Mouse (Mus musculus) heart, postnatal 36 days (tissue): Measurements from ENCODE around the gene Abhd17b. TPM values are rescaled to one million over a fixed set of nuclear protein-coding genes. Genes with fewer than 3 reads are reported as not detected.
"Not testable (repeated sequence)": the region's sequence is repeated elsewhere in the genome, so short reads cannot be mapped to it uniquely, and the experiment has no call there.

Source experiments
- DNase-seq, 2 experiments: peaks; one replicate each; pipeline ENCODE4 v3.0.0; 2021 to 2022
- intact Hi-C: fragments of 180-260 bp; cut with DNase I; formaldehyde crosslinking; loops from one replicate; pipeline ENCODE4 v1.15.1; 2025
- total RNA-seq, 2 experiments: library from RNA; stranded (reverse); gene quantifications; 2 replicates each; pipeline ENCODE4 v1.2.3; 2021

Abhd17b gene
- total RNA-seq, result 10 to 100 TPM; 13.6 to 14.3 TPM

DNA sequence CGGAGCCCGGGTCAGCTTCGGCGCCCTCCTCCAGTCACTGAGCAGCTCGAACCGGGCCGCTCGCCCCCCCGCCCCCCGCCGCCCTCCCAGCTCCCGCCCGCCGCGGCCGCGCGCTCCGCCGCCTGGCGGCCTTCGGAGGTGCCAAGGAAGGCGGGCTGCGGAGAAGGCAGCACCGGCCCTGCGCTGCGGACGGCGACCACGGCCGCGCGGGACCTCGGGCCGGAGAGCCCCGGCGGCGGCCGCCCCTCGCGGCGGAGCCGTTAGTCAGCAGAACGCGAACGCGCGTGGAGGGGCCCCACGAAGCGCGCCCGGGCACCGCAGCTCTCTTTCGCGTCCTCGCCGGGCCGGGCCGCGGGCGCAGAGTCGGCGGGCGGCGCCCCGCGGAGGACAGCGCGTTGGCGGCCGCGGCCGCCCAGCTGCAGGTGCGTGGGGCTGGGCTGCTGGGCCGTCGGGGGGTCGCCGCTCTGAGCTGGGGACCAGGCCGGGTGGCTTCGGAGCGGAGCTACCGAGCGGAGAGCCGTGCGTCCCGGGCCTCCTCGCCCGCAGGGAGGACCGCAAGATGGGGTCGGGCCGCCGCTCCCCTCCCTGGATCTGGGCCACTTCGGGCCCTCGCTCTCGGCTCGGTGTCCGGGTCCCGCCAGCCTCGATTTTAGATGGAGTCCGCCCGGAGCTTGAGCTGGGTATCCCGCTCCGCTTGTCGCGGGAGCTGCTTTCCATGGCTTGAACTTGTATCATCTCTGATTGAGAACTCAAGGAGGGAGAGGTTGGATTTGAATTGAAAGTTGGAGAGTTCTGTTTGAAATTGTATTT lies at the start of gene Abhd17b:
Gene Abhd17b (plus strand): TSS at position 14 of the 810 bp plus-strand sequence.
- intact Hi-C loops, result loop anchor here (2.0 to 10.0 kb wide), 4 partner anchors 81 to 381 kb away; partner anchors contain the start of gene Zfand5
- DNase-seq, result peak in 1 of 2 experiments; percentile 64

DNA sequence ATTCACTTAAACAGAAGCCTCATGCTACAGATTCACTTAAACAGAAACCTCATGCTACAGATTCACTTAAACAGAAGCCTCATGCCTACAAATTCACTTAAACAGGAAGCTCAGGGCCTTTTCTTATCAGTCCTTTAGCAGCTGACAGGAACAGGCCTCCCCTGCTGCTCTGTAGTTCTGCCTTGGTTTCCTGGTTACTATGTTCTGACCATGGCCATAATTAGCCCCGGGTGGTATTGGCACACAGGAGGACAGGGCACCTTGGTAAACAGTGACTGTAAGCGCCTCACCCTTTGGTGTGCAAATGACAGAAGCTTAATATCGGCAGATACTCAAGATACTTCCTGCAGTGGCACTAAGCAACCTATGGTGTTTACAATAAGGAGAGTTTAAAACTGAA lies 49.1 kb upstream of the Abhd17b start:
- intact Hi-C loops, result no loop called here
- no peak for DNase-seq

DNA sequence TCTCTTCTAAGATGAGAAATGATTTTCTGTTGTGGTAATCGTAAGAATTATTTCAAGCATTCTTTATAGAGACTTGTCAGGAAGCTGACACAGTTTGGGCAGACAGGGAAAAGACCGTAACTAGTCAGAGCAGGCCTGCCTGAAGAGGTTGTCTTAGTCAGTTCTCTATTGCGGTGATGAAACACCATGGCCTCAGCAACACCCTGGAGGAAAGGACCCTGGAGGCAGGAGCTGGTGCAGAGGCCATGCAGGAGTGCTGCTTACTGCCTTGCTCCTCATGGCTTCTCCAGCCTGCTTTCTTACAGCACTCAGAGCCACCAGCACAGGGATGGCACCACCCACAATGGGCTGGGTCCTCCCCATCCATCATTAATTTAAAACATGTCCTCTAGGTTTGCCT lies 47.7 kb upstream of the Abhd17b start:
- intact Hi-C loops, result no loop called here
- DNase-seq, result no peak

DNA sequence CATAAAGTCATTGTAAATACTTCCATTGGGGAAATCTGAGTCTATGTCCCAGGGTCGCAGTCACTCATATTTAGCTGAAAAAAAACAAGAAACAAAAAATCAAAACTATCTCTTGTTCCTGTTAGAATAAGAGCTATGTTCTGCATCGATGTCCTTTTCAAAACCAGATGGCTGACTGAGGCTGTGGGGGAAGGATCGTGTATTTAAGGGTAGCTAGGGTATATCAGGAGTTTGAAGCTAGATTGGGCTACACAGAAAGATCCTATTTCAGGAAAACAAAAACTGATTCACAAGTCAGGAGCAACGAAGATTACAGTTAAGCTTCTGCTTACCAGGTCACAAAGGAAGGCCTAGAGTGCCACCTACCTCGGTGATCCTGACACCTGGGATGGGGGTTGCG lies 42.7 kb upstream of the Abhd17b start:
- intact Hi-C loops, result no loop called here
- no peak for DNase-seq

DNA sequence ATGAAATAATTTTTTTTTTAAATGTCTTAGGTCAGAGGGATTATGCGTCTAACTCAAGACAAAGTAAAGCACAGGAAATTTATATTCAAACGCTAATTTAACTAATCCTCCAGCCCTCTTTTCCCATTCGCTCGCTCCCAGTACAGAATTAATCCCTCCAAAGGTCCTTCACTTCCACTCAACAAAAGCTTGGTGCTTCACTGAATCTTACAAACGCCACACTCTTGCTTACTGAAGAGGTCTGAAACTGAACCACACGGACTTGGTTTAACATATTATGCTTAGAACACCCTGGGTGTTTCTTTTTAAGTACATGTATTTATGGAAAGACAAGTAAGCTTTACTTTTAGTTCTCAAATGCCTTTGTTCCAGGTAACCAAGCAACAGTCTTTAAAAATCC lies 41.7 kb upstream of the Abhd17b start:
- DNase-seq, result no peak
- intact Hi-C loops, result no loop called here

DNA sequence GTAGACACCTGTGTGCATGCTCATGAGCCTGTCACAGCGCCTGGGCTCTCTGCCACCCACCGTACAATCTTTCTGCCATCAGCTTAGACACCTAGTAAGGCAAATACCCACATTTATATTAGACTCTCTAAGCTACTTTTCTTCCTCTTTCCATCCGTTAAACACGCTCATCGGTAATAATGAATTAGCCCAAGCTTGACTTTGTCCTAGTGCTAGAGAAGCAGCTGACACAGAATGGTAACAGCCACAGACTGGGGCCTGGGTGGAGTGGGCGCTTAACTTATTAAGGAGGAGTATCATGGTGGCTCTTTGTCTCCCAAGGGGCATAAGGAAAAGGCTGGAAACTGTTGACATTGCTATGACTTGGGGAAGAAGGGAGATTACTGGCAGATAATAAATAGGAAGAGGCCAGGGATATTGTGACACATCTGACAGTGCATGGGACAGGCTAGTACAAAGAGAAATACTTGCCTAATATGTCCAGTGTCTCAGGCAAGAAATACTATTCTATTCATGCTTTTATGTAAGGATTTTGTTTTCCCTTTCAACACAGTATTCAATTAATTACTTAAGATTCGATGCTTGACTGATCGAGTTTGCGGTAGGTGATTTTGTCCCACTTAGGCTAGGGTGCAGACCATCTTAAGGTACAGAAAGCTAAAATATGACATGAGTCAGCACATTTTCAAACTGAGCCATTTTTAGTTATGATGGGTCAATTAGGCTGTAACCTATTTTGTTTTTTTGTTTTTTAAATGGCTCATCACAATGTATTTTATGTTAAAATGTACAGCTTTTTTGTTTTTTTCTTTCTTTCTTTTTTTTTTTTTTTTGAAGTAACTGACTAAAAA lies 41.0 kb upstream of the Abhd17b start:
- intact Hi-C loops, result no loop called here
- no peak for DNase-seq

DNA sequence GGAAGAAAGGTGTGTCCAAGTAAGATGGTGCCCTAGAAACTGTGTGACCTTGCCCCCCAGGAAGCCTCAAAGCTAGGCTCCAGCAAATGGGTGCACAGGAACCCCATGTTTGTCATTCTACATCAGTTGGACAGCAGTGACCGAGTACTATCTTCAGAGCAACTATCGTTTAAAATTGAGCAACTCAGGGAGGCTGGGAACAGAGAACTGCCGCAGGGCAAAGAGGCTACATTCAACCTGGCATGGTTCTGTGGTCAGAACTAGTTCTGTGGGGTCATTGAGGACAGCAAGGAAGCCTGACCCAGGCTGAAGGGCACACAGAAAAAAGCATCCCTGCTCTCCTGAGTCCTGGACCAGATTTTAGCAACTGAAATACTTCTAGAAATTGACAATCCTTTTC lies 37.2 kb upstream of the Abhd17b start:
- intact Hi-C loops, result no loop called here
- no peak for DNase-seq

DNA sequence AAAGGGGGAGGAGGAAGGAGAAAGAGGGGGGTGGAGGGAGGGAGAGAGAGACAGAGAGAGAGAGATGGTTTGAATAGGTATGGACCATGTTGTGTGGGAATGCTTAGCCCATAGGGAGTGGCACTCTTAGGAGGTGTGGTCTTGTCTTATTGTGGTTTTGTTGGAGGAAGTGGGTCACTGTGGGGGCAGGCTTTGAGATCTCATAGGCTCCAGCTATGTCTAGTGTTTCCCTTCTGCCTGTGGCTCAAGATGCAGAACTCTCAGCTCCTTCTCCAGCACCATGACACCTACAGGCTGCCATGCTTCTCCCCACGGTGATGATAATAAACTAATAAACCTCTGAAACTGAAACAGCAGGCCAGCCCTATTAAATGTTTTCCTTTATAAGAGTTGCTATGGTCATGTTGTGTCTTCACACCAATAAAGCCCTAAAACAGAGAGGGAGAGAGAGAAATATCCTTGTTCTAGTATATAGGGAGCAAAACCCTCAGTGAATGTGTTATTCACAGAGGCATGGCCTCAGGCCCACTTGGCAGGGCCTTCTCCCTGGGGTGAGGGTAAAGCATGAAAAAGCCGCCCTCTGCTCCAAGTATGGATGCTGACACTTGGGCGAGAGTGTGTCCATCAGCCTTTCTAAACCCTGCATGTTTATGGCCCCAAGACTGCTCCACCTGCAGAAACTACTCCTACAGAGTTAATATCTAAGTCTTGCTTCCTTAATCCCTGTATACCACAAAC lies 29.4 kb upstream of the Abhd17b start:
- intact Hi-C loops, result no loop called here
- no peak for DNase-seq

DNA sequence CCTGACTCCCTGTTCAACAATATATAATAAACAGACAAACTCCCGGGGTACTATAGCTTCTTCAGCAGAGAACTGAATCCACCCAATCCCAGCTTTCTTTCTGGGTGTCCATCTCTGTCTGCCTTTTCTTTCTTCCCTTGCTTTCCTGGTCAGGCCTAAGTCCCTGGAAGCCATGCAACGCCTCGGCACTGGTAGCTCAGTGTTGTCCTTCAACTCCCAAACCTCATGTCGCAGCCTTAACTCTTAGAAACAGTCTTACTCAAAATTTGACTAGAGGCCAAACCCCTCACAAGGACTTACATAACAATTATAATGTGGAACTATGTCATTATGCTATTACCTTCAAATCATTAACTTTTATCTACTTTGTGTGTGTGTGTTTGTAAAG lies 28.8 kb upstream of the Abhd17b start:
- intact Hi-C loops, result no loop called here
- DNase-seq, result no peak

DNA sequence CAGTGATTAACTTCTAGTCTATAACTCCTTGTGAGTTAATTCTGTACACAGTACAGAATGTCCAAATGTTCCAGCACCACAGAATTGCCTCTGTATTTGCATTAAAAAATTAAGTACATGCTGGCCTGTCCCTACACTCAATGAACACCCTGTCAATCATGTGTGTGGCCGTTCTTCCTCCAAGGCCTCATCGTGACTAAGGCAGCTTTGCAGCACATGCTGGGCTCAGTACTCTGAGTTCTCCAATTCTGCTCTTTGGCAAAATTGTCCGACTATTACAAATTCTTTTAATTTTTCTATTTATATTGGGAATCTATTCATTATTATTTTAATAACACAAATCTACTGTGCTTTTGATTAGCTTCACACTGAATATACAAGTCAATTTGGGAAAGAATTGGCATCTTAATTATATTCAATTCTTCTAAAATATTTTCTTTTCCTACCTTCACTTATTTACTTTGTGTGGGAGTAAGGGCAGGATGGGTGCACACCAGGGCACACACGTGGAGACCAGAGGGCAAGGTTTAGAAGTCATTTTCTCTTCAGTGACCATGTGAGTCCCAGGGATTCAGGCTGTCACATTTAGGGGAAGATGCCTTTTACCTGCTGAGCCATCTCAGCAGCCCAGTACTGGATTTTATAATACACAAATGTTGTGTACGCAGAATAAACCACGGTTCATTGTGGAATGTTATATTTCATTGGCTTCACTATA lies 26.6 kb upstream of the Abhd17b start:
- DNase-seq, result no peak
- intact Hi-C loops, result no loop called here

DNA sequence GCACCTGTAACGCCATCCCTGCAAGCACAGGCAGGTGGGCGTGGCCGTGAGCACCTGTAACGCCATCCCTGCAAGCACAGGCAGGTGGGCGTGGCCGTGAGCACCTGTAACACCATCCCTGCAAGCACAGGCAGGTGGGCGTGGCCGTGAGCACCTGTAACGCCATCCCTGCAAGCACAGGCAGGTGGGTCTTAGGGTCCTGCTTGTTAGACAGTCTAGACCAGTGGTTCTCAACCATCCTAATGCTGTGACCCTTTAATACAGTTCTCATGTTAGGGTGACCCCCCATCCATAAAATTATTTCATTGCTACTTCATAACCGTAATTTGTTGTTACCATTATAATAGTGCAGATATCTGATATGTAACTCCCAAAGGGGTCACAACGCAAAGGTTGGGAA lies 24.5 kb upstream of the Abhd17b start:
- intact Hi-C loops, DNase-seq: not testable (repeated sequence)

DNA sequence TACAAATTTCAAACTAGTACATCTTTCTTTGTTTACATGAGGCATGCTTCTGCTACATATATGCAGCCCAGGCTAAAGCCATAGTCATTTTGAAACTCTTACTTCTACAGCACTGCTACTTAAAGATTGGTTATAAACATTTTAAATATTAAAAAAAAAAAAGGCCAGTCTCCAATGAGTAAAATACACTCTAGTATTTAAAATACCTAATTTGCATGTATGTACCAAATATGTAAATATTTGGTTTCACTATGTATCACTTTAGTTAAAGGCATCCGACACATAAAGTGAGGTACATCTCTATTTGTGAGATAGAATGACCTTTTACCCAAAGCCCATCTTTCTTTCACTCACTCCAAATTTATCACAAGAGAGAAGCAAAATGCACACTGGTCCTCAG lies 24.0 kb upstream of the Abhd17b start:
- DNase-seq, result no peak
- intact Hi-C loops, result no loop called here

DNA sequence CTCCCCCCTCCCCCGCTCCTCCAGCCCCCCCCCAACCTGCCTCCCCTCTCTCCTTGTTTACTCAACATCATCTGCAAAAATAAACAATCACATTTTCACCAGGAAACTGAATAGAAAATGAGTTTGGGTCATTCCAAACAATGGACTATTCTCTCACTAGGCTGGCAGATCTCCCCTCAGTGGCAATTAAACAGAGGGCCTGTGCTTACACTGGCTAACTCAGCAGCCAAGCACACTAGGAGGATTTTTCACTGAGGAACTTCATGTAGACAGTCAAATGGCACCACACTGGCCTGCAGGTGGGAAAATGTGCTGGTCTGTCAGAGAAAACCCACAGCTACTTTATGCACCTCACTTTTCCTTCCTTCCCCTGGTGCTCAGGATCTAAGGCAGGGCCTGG lies 23.5 kb upstream of the Abhd17b start:
- DNase-seq, result no peak
- intact Hi-C loops, result no loop called here

DNA sequence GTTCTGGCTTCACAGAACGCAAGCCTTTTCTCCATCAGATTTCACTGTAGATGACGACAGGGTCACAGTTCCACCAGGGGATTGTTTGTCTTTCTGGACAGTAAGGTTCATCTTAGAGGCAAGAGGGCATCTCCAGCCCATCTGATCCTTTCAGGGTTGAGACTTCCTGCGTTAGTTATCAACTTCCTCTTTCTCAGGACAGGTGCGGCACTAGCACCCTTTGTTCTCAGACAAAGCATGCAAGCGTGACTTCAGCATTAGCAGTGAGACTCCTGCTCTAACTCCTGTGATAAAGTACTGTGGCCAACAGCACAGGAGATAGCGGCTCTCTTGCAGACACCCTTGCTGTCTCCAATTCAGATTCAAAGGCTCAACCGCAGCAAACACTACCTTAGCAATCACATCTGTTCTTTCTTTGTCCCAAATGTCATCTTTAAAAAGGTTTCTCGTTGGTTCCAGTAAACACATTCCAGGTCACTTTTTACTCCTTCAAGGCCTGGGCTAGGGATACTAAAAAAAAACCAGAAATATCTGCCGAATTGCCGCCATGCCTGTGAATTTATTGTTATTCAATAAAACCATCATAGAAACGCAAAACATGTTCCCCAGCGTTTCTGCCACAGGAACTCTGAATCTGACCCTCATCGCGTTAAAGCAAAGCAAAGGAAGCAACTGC lies 22.2 kb upstream of the Abhd17b start:
- intact Hi-C loops, result no loop called here
- no peak for DNase-seq

DNA sequence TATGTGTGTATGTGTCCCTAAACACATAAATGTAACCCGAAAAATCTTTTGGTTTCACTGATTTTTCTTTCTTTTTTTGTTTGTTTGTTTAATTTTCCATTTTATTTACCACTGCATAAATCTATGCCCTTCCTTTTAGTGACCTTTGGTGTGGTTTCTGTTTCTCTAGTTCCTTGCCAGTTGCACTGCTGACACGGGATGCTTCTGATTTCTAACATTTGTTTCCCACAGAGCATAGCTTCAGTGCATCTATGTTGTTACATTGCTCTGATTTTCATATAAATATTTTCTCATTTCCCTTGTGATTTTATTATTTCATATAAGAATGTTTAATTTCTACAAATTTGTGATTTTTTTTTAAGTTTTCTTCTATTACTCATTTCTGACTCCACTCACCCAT lies 17.6 kb upstream of the Abhd17b start:
- no peak for DNase-seq
- intact Hi-C loops, result no loop called here

DNA sequence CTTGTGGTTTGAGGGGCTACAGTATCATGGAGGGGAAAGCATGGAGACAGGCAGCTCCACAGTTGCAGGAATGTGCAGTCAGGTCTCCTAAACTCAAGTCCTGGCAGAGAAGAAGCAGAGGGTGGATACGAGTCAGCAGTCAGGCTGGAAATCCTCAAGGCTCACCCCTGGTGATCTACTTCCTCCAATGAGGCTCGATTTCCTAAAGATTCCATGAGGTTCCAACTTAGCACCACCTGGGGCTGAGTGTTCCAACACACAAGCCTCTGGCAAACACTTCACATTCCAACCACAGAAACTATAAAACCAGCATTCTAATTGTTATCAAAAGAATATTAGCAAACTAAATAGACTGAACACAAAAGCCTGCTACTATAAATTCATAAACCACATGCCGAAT lies 16.1 kb upstream of the Abhd17b start:
- intact Hi-C loops, result no loop called here
- no peak for DNase-seq

DNA sequence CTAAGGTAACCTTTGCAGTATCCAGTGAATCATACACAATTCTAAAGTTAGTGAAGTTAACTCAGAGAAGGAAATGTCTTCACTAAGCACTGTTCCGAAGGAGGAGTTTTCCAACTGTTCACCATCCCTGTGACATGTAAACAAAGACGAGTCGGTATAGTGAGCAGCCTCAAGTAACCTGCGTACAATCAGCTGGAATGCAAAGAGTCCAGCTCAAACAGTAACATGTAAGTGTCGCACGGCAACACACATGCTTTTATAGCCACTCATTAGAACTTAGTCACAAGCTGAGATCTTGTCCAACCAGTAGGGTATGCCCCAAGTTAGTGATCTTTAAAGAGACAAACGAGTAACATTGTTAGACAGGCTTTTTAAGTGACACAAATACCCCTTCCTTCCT lies 15.3 kb upstream of the Abhd17b start:
- no peak for DNase-seq
- intact Hi-C loops, result no loop called here

DNA sequence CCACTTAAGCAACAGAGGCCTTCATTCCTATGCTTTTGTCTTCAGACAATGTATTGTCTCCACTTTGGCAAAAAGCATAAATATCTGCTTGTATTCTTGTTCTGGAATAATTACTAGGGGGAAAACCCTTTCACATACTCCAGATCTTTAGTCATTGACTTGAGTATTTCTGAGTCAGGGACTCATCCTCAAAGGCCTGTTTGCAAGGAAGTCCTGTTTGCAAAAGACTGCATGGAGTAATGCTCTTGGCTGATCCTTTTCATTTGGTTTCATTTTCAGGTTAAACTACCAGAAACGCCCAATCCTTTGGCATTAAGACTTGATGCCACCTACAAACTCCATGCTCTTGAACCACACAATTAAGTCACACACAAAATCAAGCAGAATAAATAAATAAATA lies 9.1 kb upstream of the Abhd17b start:
- intact Hi-C loops, result no loop called here
- no peak for DNase-seq

DNA sequence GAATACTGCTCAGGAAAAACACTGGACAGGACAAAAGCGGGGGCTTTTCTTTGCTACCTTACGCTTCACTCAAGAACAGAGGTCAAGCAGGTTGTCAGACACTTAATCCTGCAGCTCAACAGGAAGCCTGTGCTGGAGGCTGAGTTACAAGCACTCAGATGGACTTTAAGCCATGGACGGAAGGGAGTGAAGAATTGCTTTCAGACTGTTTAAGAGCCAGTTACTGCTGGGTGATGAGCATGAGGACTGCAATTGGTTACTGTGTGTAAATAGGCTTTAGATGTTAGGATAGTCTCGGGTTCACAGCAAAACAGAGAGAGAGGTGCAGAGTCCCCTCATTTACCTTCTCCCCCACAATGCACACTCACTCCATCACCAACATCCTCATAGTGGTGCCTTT lies 7.7 kb upstream of the Abhd17b start:
- intact Hi-C loops, result no loop called here
- DNase-seq, result no peak

DNA sequence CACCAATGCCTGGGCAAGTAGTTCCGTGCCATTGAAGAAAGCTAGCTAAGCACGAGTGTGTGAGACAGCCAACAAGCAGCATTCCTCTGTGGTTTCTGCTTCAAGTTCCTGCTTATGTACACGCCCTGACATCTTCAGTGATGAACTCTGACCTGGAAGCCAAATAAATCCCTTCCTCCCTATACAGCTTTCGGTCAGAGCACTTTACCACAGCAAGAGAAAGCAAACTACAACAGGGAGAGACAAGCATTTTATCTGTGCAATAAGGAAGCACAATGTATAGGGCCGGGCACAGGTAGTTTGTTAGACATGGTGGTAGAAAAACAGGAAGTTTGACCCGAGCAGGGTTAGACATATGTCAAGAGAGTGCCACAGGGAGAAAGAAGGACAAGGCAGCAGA lies 6.8 kb upstream of the Abhd17b start:
- DNase-seq, result no peak
- intact Hi-C loops, result no loop called here
